Mouse (Mus musculus): ENCODE measurements around the gene Slc39a8. TPM values are rescaled to one million over a fixed set of nuclear protein-coding genes. Genes with fewer than 3 reads are reported as not detected.
A peak's percentile ranks its signal among the peaks of the same experiment; 100 is the strongest.

The Slc39a8 gene
- total RNA-seq, 1 experiment = 3.3 TPM

DNA sequence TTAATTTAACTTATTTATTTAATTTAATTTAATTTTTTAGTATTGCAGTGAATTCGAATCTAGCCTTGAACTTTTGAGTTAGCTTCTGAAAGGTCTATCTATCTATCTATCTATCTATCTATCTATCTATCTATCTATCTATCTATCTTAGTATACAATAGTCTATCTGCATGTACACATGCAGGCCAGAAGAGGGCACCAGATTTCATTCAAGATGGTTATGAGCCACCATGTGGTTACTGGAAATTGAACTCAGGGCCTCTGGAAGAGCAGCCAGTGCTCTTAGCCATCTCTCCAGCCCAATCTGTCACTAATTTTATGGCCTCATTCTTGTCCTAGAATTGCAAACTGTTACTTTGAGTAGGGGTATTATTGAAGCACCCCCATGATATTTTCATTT lies 78.3 kb downstream of the Slc39a8 start:
- H3K4me3 ChIP-seq (ENCODE audit: insufficient read depth in 1 of 2, low read depth in 1 of 2, low read length in 2 of 2, poor library complexity in 1 of 2, severe bottlenecking in 1 of 2) = no peak overlapping the region
- no peaks in the 10 kb centered on the region for H3K36me3 ChIP-seq (ENCODE audit: control insufficient read depth, insufficient read depth, low read length, poor library complexity, severe bottlenecking)
- in situ Hi-C loops (cut with MboI; ENCODE audit: low sequenced_read_pairs in 2 of 2, unreplicated experiment in 2 of 2) = no loop called here
- no peaks in the 10 kb centered on the region for H3K9me3 ChIP-seq (ENCODE audit: control insufficient read depth, insufficient read depth, low read depth, low read length)
- no peaks in the 10 kb centered on the region for H3K4me1 ChIP-seq (ENCODE audit: control insufficient read depth in 2 of 2, insufficient read depth in 2 of 2, low read length in 2 of 2, poor library complexity in 1 of 2)
- no peak overlapping the region for H3K9ac ChIP-seq (ENCODE audit: insufficient read depth, low read depth, low read length, poor library complexity, severe bottlenecking)
- DNase-seq (ENCODE audit: low read depth, low spot score) = peak; percentile 19
- no peak overlapping the region for H3K27ac ChIP-seq (ENCODE audit: insufficient read depth, low read depth, low read length, poor library complexity, severe bottlenecking)
- TF ChIP-seq MAFK (IDR thresholded peaks at IDR 0.05; ENCODE audit: insufficient read depth, low read depth, low read length) (no peak), HCFC1 (IDR thresholded peaks at IDR 0.05; ENCODE audit: borderline replicate concordance, insufficient read depth, low read length) (no peak), ZC3H11A (IDR thresholded peaks at IDR 0.05; ENCODE audit: borderline replicate concordance, low read depth, low read length) (no peak), ZNF384 (IDR thresholded peaks at IDR 0.05; ENCODE audit: low read depth, low read length) (no peak), CHD2 (IDR thresholded peaks at IDR 0.05; ENCODE audit: low read depth, low read length) (no peak)

DNA sequence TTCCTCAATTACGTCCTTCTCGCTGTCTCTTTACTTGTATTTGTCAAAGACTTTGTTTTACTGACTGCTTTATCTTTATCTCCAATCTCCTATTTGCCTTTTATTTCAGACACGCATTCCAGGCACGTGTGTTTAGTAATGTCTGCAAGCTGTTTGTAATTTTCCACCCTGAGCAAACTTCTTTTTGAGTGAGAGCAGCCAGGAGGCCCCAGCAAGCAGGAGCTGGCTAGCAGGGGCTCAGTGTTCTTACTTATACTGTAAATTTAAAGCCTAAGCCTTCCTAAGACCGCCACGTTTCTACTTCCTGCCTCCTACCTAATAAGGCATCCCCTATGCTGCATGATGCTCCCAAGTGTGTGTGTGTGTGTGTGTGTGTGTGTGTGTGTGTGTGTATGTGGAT lies 79.8 kb downstream of the Slc39a8 start:
- in situ Hi-C loops (cut with MboI; ENCODE audit: low sequenced_read_pairs in 2 of 2, unreplicated experiment in 2 of 2) = no loop called here
- no peak for DNase-seq (ENCODE audit: low read depth, low spot score)

DNA sequence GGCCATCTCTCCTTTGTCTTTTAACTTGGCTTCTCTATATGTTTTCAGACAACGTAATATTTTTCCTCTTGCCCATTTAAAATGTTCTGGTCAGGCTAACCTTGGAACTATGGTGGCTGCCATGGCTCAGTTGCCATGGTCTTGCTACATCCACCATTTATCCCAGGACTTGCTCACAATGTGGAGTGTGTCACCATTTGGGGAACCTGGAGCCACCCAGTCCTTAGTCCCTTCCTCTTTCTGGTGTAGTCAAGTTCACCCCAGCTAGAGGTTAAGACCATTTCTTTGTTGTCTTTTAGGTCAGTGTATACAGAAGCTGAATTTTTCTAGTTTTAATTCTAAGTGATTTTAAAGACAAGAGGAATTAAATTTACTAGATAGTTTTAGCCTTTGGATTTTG lies 80.7 kb downstream of the Slc39a8 start:
- no peak for DNase-seq (ENCODE audit: low read depth, low spot score)
- Histone ChIP-seq H3K9me3 (ENCODE audit: control insufficient read depth, insufficient read depth, low read depth, low read length) (no peaks in the 10 kb centered on the region), H3K9ac (ENCODE audit: insufficient read depth, low read depth, low read length, poor library complexity, severe bottlenecking) (no peak overlapping the region), H3K36me3 (ENCODE audit: control insufficient read depth, insufficient read depth, low read length, poor library complexity, severe bottlenecking) (no peaks in the 10 kb centered on the region), H3K27ac (ENCODE audit: insufficient read depth, low read depth, low read length, poor library complexity, severe bottlenecking) (no peak overlapping the region), H3K4me1 (ENCODE audit: control insufficient read depth in 2 of 2, insufficient read depth in 2 of 2, low read length in 2 of 2, poor library complexity in 1 of 2) (no peaks in the 10 kb centered on the region), H3K4me3 (ENCODE audit: insufficient read depth in 1 of 2, low read depth in 1 of 2, low read length in 2 of 2, poor library complexity in 1 of 2, severe bottlenecking in 1 of 2) (no peak overlapping the region)
- in situ Hi-C loops (cut with MboI; ENCODE audit: low sequenced_read_pairs in 2 of 2, unreplicated experiment in 2 of 2) = no loop called here
- TF ChIP-seq HCFC1 (IDR thresholded peaks at IDR 0.05; ENCODE audit: borderline replicate concordance, insufficient read depth, low read length) (no peak), MAFK (IDR thresholded peaks at IDR 0.05; ENCODE audit: insufficient read depth, low read depth, low read length) (no peak), ZC3H11A (IDR thresholded peaks at IDR 0.05; ENCODE audit: borderline replicate concordance, low read depth, low read length) (no peak), CHD2 (IDR thresholded peaks at IDR 0.05; ENCODE audit: low read depth, low read length) (no peak), ZNF384 (IDR thresholded peaks at IDR 0.05; ENCODE audit: low read depth, low read length) (no peak)

More for the DNA sequence above, 79.8 kb downstream of the Slc39a8 start:
- H3K9me3 ChIP-seq (ENCODE audit: control insufficient read depth, insufficient read depth, low read depth, low read length) = no peaks in the 10 kb centered on the region
- no peaks in the 10 kb centered on the region for H3K36me3 ChIP-seq (ENCODE audit: control insufficient read depth, insufficient read depth, low read length, poor library complexity, severe bottlenecking)
- no peak overlapping the region for H3K9ac ChIP-seq (ENCODE audit: insufficient read depth, low read depth, low read length, poor library complexity, severe bottlenecking)
- no peak overlapping the region for H3K4me3 ChIP-seq (ENCODE audit: insufficient read depth in 1 of 2, low read depth in 1 of 2, low read length in 2 of 2, poor library complexity in 1 of 2, severe bottlenecking in 1 of 2)
- no peaks in the 10 kb centered on the region for H3K4me1 ChIP-seq (ENCODE audit: control insufficient read depth in 2 of 2, insufficient read depth in 2 of 2, low read length in 2 of 2, poor library complexity in 1 of 2)
- TF ChIP-seq HCFC1 (IDR thresholded peaks at IDR 0.05; ENCODE audit: borderline replicate concordance, insufficient read depth, low read length) = no peak
- no peak overlapping the region for H3K27ac ChIP-seq (ENCODE audit: insufficient read depth, low read depth, low read length, poor library complexity, severe bottlenecking)

DNA sequence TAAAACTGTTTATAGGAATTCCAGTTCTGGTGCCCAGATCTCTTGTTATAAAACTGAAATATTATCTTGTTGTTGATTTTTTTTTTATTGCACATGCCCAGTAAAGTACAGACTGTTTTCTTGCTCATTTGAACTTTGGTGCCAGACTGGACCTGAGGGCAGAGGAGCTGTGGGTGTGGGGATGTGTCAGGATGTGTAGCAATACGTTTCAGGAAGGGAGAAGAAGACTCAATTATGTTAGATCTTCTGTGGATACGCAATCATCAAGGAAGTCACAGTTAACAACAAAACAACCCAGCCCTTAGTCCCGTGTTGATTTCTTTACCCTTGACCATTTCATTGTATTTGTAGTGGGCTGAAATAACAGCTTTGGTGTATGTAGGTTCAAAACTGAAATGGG lies 81.9 kb downstream of the Slc39a8 start:
- H3K9me3 ChIP-seq (ENCODE audit: control insufficient read depth, insufficient read depth, low read depth, low read length) = no peaks in the 10 kb centered on the region
- no peak for TF ChIP-seq ZNF384 (IDR thresholded peaks at IDR 0.05; ENCODE audit: low read depth, low read length)
- TF ChIP-seq CHD2 (IDR thresholded peaks at IDR 0.05; ENCODE audit: low read depth, low read length) = no peak
- H3K4me1 ChIP-seq (ENCODE audit: control insufficient read depth in 2 of 2, insufficient read depth in 2 of 2, low read length in 2 of 2, poor library complexity in 1 of 2) = no peaks in the 10 kb centered on the region
- in situ Hi-C loops (cut with MboI; ENCODE audit: low sequenced_read_pairs in 2 of 2, unreplicated experiment in 2 of 2) = no loop called here
- no peak overlapping the region for H3K4me3 ChIP-seq (ENCODE audit: insufficient read depth in 1 of 2, low read depth in 1 of 2, low read length in 2 of 2, poor library complexity in 1 of 2, severe bottlenecking in 1 of 2)
- no peak overlapping the region for H3K27ac ChIP-seq (ENCODE audit: insufficient read depth, low read depth, low read length, poor library complexity, severe bottlenecking)
- H3K36me3 ChIP-seq (ENCODE audit: control insufficient read depth, insufficient read depth, low read length, poor library complexity, severe bottlenecking) = no peaks in the 10 kb centered on the region
- H3K9ac ChIP-seq (ENCODE audit: insufficient read depth, low read depth, low read length, poor library complexity, severe bottlenecking) = no peak overlapping the region
- DNase-seq (ENCODE audit: low read depth, low spot score) = no peak

DNA sequence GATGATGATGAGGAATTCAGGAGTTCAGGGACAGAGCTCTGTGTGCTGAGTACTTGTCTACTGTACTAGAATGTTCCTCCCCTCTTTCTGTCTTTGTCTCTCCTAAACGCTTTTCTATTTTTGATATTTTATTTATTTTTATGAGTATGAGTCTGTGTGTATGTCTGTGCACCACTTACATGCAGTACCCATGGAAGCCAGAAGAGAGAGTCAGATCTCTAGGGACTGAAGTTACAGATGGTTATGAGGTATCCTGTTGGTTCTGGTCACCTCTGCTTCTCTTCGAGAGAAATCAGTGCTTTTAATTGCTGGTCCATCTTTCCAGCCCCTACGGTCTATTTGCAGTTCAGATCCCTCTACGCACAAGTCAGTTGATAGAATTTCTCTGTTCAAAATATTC lies 90.9 kb downstream of the Slc39a8 start:
- H3K27ac ChIP-seq (ENCODE audit: insufficient read depth, low read depth, low read length, poor library complexity, severe bottlenecking) = no peak overlapping the region
- no peak for DNase-seq (ENCODE audit: low read depth, low spot score)
- H3K36me3 ChIP-seq (ENCODE audit: control insufficient read depth, insufficient read depth, low read length, poor library complexity, severe bottlenecking) = no peaks in the 10 kb centered on the region
- in situ Hi-C loops (cut with MboI; ENCODE audit: low sequenced_read_pairs in 2 of 2, unreplicated experiment in 2 of 2) = no loop called here
- no peaks in the 10 kb centered on the region for H3K4me1 ChIP-seq (ENCODE audit: control insufficient read depth in 2 of 2, insufficient read depth in 2 of 2, low read length in 2 of 2, poor library complexity in 1 of 2)
- no peak overlapping the region for H3K4me3 ChIP-seq (ENCODE audit: insufficient read depth in 1 of 2, low read depth in 1 of 2, low read length in 2 of 2, poor library complexity in 1 of 2, severe bottlenecking in 1 of 2)
- H3K9ac ChIP-seq (ENCODE audit: insufficient read depth, low read depth, low read length, poor library complexity, severe bottlenecking) = no peak overlapping the region
- TF ChIP-seq CHD2 (IDR thresholded peaks at IDR 0.05; ENCODE audit: low read depth, low read length) = no peak
- no peak for TF ChIP-seq MAFK (IDR thresholded peaks at IDR 0.05; ENCODE audit: insufficient read depth, low read depth, low read length)
- TF ChIP-seq ZC3H11A (IDR thresholded peaks at IDR 0.05; ENCODE audit: borderline replicate concordance, low read depth, low read length) = no peak
- no peak for TF ChIP-seq HCFC1 (IDR thresholded peaks at IDR 0.05; ENCODE audit: borderline replicate concordance, insufficient read depth, low read length)
- TF ChIP-seq ZNF384 (IDR thresholded peaks at IDR 0.05; ENCODE audit: low read depth, low read length) = no peak
- H3K9me3 ChIP-seq (ENCODE audit: control insufficient read depth, insufficient read depth, low read depth, low read length) = no peaks in the 10 kb centered on the region
